Mouse (Mus musculus): ENCODE results near the gene Phactr1. TPM values are rescaled to one million over a fixed set of nuclear protein-coding genes. Genes with fewer than 3 reads are reported as not detected.

Gene Phactr1
- polyA plus RNA-seq (2015; fragmentation: Nextera tagmentation; extraction: Ambion mirVana) = 5.0 and 6.0 TPM in 2 replicates

- WGBS = 30% methylated on average over 11 of the region's 11 CpGs
- Histone ChIP-seq H3K9me3 (ENCODE audit: control insufficient read depth, low read length) (no peaks in the 10 kb centered on the region), H3K27ac (ENCODE audit: low read length) (no peak within 1 kb of the TSS), H3K9ac (ENCODE audit: low read depth, low read length) (no peak within 1 kb of the TSS), H3K4me1 (ENCODE audit: control insufficient read depth, insufficient read depth, low read length) (no peaks in the 10 kb centered on the region), H3K4me3 (ENCODE audit: low read length) (no peak within 1 kb of the TSS), H3K36me3 (ENCODE audit: control insufficient read depth, insufficient read depth, low read length) (no peaks in the 10 kb centered on the region), H3K27me3 (replicated peaks; ENCODE audit: control insufficient read depth, insufficient read depth, low read length) (0 out of 2 replicates have a peak, but pooled peaks cover 3% of the 10 kb centered on the region), H3K4me2 (ENCODE audit: low read depth, low read length) (no peak within 1 kb of the TSS)
- ATAC-seq = no peak
Observed at GRCm38 (mm10) chr13:42680391-42680994, at the start of gene Phactr1. Gene Phactr1, plus strand, starts transcription at chr13:42680623.

- H3K4me2 ChIP-seq (ENCODE audit: low read depth, low read length) = no peak overlapping the region
- no peak overlapping the region for H3K27ac ChIP-seq (ENCODE audit: low read length)
- no peaks in the 10 kb centered on the region for H3K36me3 ChIP-seq (ENCODE audit: control insufficient read depth, insufficient read depth, low read length)
- ATAC-seq = no peak
- H3K4me1 ChIP-seq (ENCODE audit: control insufficient read depth, insufficient read depth, low read length) = no peaks in the 10 kb centered on the region
- H3K27me3 ChIP-seq (replicated peaks; ENCODE audit: control insufficient read depth, insufficient read depth, low read length) = no peaks in the 10 kb centered on the region
- WGBS = 64% methylated on average over 2 of the region's 2 CpGs
- no peak overlapping the region for H3K9ac ChIP-seq (ENCODE audit: low read depth, low read length)
- no peak overlapping the region for H3K4me3 ChIP-seq (ENCODE audit: low read length)
- H3K9me3 ChIP-seq (ENCODE audit: control insufficient read depth, low read length) = no peaks in the 10 kb centered on the region
Observed at GRCm38 (mm10) chr13:42634908-42635307, 45.5 kb upstream of the Phactr1 start.

- H3K9ac ChIP-seq (ENCODE audit: low read depth, low read length) = no peak overlapping the region
- H3K4me1 ChIP-seq (ENCODE audit: control insufficient read depth, insufficient read depth, low read length) = no peaks in the 10 kb centered on the region
- no peaks in the 10 kb centered on the region for H3K36me3 ChIP-seq (ENCODE audit: control insufficient read depth, insufficient read depth, low read length)
- no peaks in the 10 kb centered on the region for H3K27me3 ChIP-seq (replicated peaks; ENCODE audit: control insufficient read depth, insufficient read depth, low read length)
- no peak overlapping the region for H3K27ac ChIP-seq (ENCODE audit: low read length)
- H3K9me3 ChIP-seq (ENCODE audit: control insufficient read depth, low read length) = no peaks in the 10 kb centered on the region
- 74% methylated on average over 6 of the region's 6 CpGs for WGBS
- no peak overlapping the region for H3K4me2 ChIP-seq (ENCODE audit: low read depth, low read length)
- no peak for ATAC-seq
- no peak overlapping the region for H3K4me3 ChIP-seq (ENCODE audit: low read length)
Observed at GRCm38 (mm10) chr13:42650228-42650627, 30.2 kb upstream of the Phactr1 start.

- Histone ChIP-seq H3K27me3 (replicated peaks; ENCODE audit: control insufficient read depth, insufficient read depth, low read length) (no peaks in the 10 kb centered on the region), H3K27ac (ENCODE audit: low read length) (no peak overlapping the region), H3K9me3 (ENCODE audit: control insufficient read depth, low read length) (no peaks in the 10 kb centered on the region), H3K4me1 (ENCODE audit: control insufficient read depth, insufficient read depth, low read length) (peaks cover 3% of the 10 kb centered on the region; the same call in 1 of the 2 replicates), H3K4me3 (ENCODE audit: low read length) (no peak overlapping the region), H3K36me3 (ENCODE audit: control insufficient read depth, insufficient read depth, low read length) (no peaks in the 10 kb centered on the region), H3K9ac (ENCODE audit: low read depth, low read length) (no peak overlapping the region), H3K4me2 (ENCODE audit: low read depth, low read length) (no peak overlapping the region)
- ATAC-seq = no peak
- 42% methylated on average over 7 of the region's 7 CpGs for WGBS
Observed at GRCm38 (mm10) chr13:42656643-42657315, 23.6 kb upstream of the Phactr1 start.

- Histone ChIP-seq H3K9me3 (ENCODE audit: control insufficient read depth, low read length) (no peaks in the 10 kb centered on the region), H3K4me1 (ENCODE audit: control insufficient read depth, insufficient read depth, low read length) (no peaks in the 10 kb centered on the region), H3K36me3 (ENCODE audit: control insufficient read depth, insufficient read depth, low read length) (no peaks in the 10 kb centered on the region), H3K4me3 (ENCODE audit: low read length) (no peak overlapping the region), H3K9ac (ENCODE audit: low read depth, low read length) (no peak overlapping the region), H3K27me3 (replicated peaks; ENCODE audit: control insufficient read depth, insufficient read depth, low read length) (no peaks in the 10 kb centered on the region), H3K27ac (ENCODE audit: low read length) (no peak overlapping the region), H3K4me2 (ENCODE audit: low read depth, low read length) (no peak overlapping the region)
- 54% methylated on average over 10 of the region's 10 CpGs for WGBS
- no peak for ATAC-seq
Observed at GRCm38 (mm10) chr13:42671651-42672290, 8.7 kb upstream of the Phactr1 start.

GRCm38 (mm10) chr13:42681299-42681698, 876 bp downstream of the Phactr1 start:
- H3K27me3 ChIP-seq (replicated peaks; ENCODE audit: control insufficient read depth, insufficient read depth, low read length) = 0 out of 2 replicates have a peak, but pooled peaks cover 3% of the 10 kb centered on the region
- WGBS = 75% methylated on average over 9 of the region's 9 CpGs
- no peak overlapping the region for H3K4me2 ChIP-seq (ENCODE audit: low read depth, low read length)
- no peaks in the 10 kb centered on the region for H3K4me1 ChIP-seq (ENCODE audit: control insufficient read depth, insufficient read depth, low read length)
- H3K36me3 ChIP-seq (ENCODE audit: control insufficient read depth, insufficient read depth, low read length) = no peaks in the 10 kb centered on the region
- no peaks in the 10 kb centered on the region for H3K9me3 ChIP-seq (ENCODE audit: control insufficient read depth, low read length)
- ATAC-seq = no peak
- H3K27ac ChIP-seq (ENCODE audit: low read length) = no peak overlapping the region
- H3K9ac ChIP-seq (ENCODE audit: low read depth, low read length) = no peak overlapping the region
- H3K4me3 ChIP-seq (ENCODE audit: low read length) = no peak overlapping the region

GRCm38 (mm10) chr13:42684181-42684580, 3.8 kb downstream of the Phactr1 start:
- H3K27me3 ChIP-seq (replicated peaks; ENCODE audit: control insufficient read depth, insufficient read depth, low read length) = 0 out of 2 replicates have a peak, but pooled peaks cover 3% of the 10 kb centered on the region
- H3K9ac ChIP-seq (ENCODE audit: low read depth, low read length) = no peak overlapping the region
- no peaks in the 10 kb centered on the region for H3K36me3 ChIP-seq (ENCODE audit: control insufficient read depth, insufficient read depth, low read length)
- no peak overlapping the region for H3K4me2 ChIP-seq (ENCODE audit: low read depth, low read length)
- H3K4me1 ChIP-seq (ENCODE audit: control insufficient read depth, insufficient read depth, low read length) = no peaks in the 10 kb centered on the region
- 89% methylated on average over 7 of the region's 7 CpGs for WGBS
- H3K9me3 ChIP-seq (ENCODE audit: control insufficient read depth, low read length) = no peaks in the 10 kb centered on the region
- ATAC-seq = no peak
- no peak overlapping the region for H3K4me3 ChIP-seq (ENCODE audit: low read length)
- no peak overlapping the region for H3K27ac ChIP-seq (ENCODE audit: low read length)

- WGBS = 81% methylated on average over 4 of the region's 4 CpGs
- Histone ChIP-seq H3K36me3 (ENCODE audit: control insufficient read depth, insufficient read depth, low read length) (no peaks in the 10 kb centered on the region), H3K27me3 (replicated peaks; ENCODE audit: control insufficient read depth, insufficient read depth, low read length) (no peaks in the 10 kb centered on the region), H3K4me3 (ENCODE audit: low read length) (no peak overlapping the region), H3K9ac (ENCODE audit: low read depth, low read length) (no peak overlapping the region), H3K27ac (ENCODE audit: low read length) (no peak overlapping the region), H3K4me1 (ENCODE audit: control insufficient read depth, insufficient read depth, low read length) (no peaks in the 10 kb centered on the region), H3K4me2 (ENCODE audit: low read depth, low read length) (no peak overlapping the region), H3K9me3 (ENCODE audit: control insufficient read depth, low read length) (no peaks in the 10 kb centered on the region)
- ATAC-seq = no peak
Observed at GRCm38 (mm10) chr13:42692233-42692632, 11.8 kb downstream of the Phactr1 start.

GRCm38 (mm10) chr13:42696641-42697040, 16.2 kb downstream of the Phactr1 start:
- ATAC-seq = no peak
- 74% methylated on average over 5 of the region's 5 CpGs for WGBS
- Histone ChIP-seq H3K4me1 (ENCODE audit: control insufficient read depth, insufficient read depth, low read length) (no peaks in the 10 kb centered on the region), H3K27me3 (replicated peaks; ENCODE audit: control insufficient read depth, insufficient read depth, low read length) (no peaks in the 10 kb centered on the region), H3K9ac (ENCODE audit: low read depth, low read length) (no peak overlapping the region), H3K4me3 (ENCODE audit: low read length) (no peak overlapping the region), H3K36me3 (ENCODE audit: control insufficient read depth, insufficient read depth, low read length) (no peaks in the 10 kb centered on the region), H3K9me3 (ENCODE audit: control insufficient read depth, low read length) (no peaks in the 10 kb centered on the region), H3K4me2 (ENCODE audit: low read depth, low read length) (no peak overlapping the region), H3K27ac (ENCODE audit: low read length) (no peak overlapping the region)
